Mouse (Mus musculus): ENCODE measurements at regions not wholly inside any gene's neighbourhood (a gene's known extent, or its start where the extent isn't known, plus 50 kb on each side); places are given as distances from the start of the nearest gene placed in this dataset.
"Not testable (repeated sequence)": the region's sequence is repeated elsewhere in the genome, so short reads cannot be mapped to it uniquely, and the experiment has no call there.

DNA sequence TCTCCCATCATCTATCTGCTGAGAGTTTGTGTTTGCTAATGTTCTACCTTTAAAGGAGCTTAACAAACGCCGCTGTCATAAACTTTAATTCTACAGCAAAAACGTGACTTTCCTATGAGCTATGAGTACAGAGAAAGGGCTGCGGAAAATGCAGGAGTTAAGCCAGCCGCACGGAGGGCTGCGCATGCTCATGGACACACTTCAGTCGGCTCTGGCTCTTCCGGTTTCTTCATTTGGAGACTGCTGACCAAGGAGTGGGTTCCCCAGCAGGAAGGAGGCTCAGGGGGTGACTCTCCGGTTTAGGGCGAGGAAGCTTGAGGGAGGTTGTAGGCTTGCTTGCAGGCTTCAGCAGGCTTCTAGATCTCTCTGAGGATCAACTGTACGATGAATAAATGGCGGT lies 59.3 kb downstream of the Sox2 start:
- DNase-seq, result no peak

DNA sequence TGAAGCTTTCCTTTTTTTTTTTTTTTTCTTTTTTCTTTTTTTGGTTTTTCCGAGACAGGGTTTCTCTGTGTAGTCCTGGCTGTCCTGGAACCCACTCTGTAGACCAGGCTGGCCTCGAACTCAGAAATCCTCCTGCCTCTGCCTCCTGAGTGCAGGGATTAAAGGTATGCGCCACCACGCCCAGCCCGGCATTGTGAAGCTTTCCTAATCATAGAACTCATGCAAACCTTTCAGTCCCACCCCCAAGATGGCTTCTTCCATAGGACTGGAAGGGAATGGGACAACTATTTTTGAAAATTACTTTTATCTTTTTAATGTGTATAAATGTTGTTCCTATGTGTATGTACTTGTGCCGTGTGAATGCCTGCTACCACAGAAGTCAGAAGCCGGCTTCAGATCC lies 61.9 kb downstream of the Sox2 start:
- not testable (repeated sequence) for DNase-seq

DNA sequence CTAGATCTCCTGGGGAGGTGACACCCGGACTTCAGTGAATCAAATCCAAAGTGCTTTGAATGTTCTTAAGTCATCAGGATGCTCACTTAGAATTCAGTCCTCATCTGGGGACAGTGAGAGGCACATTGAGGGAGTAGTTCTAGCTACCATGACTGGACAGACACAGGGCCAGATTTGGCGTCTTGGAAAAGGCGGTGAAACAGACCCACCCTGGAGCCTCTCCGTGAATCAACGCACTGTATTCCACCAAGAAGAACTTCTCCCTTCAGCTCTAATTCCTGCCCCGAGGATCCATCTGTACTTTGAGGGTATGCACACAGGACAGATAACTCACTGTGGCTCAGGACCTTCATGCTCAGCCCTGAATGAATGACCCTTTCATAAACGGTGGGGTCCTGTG lies 72.3 kb downstream of the Sox2 start:
- no peak for DNase-seq

DNA sequence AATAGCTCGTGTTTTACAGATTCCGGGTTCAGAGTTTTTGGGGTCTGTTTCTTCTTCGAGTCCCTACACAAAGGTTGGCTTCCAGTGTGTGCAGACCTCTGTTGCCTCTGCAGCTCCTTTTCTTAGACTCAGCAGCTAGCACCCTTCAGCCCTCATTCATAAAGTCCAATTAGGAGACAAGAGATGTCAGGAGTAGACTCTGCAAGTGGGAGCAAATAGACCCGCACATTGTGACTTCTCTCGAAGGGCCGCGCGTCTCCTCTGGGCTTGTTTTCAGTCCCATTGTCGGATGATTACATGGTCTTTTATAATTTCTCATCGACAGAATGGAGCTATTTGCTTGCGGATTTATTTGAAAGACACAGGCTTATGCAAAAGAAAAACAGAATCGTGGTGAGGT lies 76.8 kb downstream of the Sox2 start:
- no peak for DNase-seq

DNA sequence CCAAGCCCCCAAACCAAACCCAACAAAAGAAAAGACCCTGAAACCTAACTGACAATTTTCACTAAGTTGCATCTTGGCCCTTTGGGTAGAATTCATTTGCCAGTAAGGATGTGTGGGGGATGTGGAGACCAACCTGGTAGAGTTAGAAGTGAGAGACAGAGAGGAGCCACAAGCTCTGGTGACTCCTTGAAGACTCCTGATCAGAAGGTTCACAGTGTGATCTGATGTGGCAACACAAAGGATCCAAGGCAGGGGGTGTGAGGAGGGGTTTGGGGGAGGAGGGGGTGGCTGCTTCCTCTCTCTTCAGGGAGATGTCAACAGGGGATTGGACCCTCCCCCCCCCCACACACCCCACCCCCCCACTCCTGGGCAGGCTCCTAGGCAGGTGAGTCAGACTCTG lies 78.1 kb downstream of the Sox2 start:
- no peak for DNase-seq

DNA sequence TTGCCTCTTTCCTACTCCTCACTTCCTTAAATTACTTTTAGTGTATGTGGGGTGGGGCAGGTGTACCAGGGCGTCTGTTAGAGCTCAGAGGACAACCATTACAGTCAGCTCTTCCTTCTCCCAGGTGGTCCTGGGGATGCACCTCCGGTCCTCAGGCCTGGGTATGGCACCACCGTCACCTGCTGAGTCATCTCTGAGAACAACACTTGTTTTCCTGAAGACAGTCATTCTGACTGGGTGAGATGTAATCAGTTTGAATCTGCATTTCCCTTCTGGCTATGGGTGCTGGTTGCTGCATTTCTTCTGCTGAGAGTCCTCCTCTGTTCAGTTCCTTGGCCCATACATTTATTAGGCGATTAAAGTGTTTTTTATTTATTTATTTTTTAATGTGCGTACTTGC lies 84.8 kb downstream of the Sox2 start:
- no peak for DNase-seq

DNA sequence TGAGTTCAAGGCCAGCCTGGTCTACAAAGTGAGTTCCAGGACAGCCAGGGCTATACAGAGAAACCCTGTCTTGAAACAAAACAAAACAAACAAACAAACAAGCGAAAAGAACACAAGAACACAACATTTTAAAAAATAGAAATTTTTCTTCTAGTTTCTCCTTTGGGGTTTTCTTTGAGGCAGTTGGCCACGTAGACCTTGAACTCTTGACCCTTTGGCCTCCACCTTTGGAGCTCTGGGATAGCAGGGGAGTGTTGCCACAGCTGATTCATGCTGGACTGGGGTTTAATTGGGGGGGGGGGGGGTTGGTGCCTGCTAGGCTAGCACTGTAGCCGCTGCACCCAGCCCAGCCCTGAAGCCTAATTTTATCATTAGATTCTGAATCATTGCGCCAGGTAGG lies 87.8 kb downstream of the Sox2 start:
- no peak for DNase-seq

DNA sequence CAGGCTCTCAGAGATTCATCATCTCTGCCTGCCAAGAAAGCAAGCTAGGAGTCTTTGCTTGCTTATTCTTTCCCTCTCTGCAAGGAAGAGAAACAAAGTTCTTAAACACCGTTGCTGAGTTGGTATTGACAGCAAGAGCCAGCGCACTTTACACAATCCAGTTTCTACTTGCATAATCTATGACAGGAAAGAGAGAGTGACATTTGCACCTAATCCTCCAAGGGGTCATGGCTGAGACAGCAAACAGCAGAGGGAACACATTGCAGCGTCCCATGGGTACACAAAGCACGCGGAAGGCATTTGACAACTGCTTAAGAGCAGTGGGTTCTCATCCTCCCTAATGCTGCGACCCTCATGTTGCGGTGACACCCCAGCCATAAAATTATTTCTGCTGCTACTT lies 88.7 kb downstream of the Sox2 start:
- peak; percentile 35 for DNase-seq

DNA sequence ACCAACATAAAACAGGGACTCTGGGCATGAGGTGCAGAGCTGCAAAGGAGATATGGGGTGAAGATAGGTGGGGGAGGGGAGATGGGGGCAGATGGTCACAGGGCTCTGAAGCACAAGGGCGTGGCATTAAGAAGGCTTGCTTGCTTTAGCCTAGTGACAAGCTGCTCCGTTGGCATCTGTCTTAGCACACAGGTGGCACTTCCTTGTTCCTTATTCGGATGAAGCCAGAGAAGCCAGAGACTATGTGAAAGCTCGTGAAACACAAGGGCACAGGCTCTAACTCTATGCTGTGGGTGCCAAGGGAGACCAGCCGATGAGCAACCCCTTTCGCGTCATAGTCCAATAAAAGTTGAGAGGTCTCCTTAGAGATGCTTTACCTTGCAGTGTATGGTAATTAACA lies 89.5 kb downstream of the Sox2 start:
- no peak for DNase-seq

DNA sequence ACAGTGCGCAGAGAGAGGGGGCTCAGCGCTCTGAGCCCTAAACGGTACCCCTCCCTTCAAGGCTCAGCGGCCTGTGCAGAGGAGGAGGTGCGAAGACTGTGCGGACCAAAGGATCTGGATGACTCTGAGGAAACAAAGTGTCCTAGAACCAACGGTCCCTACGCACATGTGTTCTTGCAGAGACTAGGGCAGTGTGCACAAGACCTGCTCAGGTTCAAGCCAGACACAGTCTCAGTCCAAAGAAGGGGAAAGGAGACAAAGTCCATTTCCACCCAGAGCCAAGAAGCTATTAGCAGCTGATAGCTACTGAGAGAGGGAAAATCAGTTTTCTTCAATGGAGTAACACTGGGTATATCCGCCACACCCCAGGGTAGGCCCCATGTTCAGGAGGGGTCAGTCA lies 89.9 kb downstream of the Sox2 start:
- DNase-seq, result no peak

DNA sequence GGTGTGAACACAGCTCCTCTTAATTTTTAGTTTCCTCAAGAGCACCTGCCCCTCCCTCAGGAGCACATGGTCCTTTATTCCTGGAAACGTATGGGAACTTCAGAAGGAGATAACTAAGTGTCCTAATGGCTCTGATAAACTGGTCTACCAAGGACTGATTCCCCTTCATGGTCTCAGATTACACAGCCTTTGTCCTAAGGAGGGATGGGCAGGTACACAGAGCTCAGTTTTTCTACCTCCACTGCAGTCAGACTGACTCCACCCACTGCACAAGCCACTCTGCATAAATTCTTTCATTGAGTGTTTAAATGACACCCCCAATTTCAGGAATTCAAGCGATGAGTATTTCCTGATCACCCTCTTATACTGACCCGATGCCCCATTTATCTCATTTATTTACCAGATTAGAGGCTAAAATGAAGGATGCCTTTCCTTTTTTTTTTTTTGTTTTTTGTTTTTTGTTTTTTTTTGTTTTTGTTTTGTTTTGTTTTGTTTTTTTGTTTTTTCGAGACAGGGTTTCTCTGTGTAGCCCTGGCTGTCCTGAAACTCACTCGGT lies 95.1 kb downstream of the Sox2 start:
- no peak for DNase-seq

DNA sequence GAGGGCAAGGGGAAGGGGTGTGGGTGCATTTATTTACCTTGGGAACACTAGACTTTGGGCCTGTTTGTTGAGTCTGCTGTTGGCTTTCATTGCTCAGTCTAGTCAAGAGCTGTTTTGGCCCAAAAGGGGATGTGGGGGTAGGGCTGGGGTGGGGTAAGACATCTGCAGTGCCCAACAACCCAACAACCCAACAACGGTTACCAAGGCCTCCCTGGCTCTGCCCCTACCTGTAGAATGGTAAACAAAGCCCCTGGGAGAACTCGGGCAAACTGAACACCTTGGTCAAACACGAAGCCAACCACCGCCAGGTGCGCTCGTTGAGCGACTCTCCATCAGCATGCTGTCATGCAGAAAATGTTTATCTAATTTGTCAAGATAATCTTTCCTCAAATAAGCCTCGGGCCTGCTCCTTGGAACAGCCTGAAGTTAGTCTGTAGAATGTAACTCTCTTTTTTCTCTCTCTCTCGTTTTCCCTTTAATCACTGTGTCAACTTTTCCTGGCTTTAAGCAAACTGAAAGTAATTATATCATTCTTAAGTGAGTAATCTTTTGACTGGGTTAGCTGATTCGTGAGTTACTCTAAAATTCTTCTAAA lies 97.4 kb downstream of the Sox2 start:
- no peak for DNase-seq

DNA sequence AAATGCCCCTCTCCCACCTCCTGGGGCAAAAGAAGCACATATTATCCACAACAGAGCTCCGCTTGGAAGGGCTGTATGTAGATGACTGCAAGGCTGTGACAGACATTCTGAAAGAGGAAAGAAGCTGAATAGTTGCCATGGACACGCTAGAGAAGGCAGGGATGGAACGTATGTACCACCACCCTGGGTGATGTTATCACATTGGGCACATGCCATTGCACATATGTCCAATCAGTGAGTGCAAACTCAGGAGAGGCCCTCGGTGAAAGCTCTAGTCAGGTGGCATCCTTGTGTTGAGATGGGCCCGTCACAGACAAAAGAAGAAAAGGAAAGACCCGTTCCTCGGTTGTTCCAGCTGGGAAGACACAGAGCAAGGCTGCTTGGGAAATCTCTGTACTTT lies 99.8 kb downstream of the Sox2 start:
- DNase-seq, result no peak

DNA sequence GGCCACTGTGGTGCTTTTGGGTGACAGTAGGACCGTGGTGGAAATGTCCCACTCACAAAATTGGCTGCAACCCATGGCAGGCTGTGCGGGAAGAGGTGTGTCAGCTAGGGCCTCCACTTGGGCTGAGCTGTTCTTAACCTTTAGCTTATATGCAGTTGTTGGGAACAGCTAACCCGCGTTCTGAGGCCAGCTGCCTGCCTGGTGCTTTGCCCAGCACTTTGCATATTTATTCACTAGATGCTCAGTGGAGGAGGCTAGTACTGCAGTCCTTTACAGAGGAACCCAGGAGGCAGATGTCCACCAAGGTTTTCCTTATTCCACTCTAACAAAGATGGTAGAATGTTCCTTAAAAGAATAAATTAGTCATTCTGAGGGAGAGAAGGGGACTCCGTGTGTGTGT lies 101.3 kb downstream of the Sox2 start:
- no peak for DNase-seq

DNA sequence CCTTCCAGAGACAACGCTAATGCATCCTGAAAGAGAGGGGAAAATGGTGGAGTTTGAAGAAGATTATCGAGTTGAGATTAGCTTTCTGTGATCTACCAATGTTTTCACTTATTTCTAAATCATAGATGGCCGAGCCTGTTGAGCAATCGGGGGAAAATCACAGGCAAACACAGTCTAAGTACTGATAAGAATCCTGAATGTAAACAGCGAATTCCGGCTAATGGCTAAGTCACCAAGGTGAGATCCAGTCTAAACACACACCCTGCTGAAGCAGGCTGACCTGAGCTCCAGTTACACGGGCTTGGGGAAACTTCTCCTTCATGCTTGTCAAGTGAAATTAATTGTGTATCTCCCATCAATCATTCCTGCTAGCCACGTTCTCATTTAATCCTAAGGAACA lies 103.4 kb downstream of the Sox2 start:
- DNase-seq, result no peak

DNA sequence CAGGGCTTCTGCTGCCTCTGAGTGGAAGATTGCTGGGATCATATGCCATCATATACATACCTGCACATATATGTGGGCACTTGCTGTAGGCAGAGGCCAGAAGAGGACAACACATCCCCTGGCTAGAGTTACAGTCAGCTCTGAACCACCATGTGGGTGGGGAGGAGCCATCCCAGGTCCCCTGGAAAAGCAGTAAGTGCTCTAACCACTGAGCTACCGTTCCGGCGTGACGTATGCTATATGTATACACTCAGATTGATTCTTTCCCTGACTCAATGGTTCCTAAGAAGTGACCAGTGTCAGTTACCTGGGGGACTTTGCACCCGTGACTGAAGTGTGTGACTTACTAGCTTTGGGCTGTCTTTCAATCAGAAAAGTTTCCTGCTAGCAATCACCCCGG lies 104.6 kb downstream of the Sox2 start:
- no peak for DNase-seq

DNA sequence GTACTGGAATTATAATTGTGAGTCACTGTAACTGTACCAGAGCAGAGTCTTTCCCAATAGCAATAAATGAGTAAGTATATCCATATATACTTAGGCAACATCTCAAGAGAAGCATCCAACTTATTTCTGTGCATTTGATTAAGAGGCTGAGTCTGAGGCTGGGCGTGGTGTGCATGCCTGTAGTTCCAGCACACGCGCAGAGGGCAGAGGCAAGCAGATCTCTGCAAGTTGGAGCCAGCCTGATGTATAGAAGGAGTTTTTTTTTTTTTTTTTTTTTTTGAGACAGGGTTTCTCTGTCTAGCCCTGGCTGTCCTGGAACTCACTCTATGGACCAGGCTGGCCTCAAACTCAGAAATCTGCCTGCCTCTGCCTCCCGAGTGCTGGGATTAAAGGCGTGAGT lies 105.1 kb downstream of the Sox2 start:
- DNase-seq, result not testable (repeated sequence)

DNA sequence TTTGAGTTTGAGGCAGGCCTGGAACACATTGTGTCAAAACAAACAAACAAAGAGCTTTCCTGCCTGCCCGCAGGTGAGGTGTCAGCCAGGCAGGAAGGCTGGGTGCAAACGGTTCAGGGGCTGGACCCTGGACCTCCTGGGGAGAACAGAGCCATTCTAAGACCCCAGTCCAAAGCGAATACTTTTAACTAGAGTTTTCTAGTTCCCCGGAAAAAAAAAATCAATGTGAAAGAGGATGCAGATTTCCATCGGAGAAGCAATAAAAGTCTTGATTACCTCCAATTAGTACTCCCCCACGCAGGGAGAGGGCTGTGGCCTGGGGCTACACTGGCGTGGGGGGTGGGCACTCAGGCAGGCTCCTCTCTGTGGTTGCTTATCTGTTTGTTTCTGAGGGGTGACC lies 106.4 kb downstream of the Sox2 start:
- no peak for DNase-seq

DNA sequence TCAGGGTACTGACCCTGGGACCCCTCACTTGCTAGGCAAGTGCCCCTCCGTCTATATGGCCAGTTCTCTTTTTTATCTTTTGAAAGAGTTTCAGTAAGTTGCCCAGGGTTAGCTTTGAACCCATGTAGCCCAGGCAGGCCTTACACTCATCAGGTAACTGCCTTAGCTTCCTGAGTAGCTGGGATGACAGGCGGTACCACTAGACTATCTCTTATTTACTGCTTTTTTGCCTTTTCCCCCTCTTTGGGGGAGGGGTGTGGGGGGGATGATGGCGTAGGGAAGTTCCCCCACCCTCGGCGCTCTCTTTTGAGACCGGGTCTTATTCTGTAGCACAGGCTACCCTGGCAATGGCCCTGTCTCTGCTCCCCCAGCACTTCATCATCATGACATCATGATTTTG lies 106.9 kb downstream of the Sox2 start:
- no peak for DNase-seq

DNA sequence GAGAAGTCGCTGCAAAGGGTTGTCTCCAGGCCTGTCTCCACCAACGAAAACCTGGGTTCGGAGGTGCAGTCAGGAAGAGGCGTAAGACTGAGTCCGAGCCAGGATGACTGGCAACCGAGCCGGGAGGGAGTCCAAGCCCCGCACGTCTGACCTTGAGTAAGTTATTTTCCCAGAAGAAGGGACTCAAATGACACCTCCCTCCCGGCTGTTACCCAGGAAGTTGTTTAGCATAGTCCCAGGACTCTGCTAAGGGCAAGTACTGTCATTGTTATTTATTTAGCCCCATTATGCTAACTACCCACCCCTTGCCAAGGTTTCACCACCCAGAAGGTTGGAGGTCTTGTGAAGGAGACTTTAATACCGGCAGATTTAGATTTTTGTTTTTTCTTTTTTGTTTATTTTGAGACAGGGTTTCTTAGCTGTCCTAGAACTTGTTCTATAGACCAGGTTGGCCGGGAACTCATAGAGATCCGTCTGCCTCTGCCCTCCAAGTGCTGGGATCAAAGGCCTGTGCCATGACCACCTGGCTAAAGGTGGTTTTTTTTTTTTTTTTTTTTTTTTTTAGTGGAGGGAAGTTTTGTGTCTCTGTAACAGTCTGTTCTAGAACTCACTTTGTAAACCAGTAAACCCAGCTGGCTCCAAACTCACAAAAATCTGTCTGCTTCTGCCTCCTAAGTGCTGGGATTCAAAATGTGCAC lies 107.8 kb downstream of the Sox2 start:
- DNase-seq, result peak; percentile 49

DNA sequence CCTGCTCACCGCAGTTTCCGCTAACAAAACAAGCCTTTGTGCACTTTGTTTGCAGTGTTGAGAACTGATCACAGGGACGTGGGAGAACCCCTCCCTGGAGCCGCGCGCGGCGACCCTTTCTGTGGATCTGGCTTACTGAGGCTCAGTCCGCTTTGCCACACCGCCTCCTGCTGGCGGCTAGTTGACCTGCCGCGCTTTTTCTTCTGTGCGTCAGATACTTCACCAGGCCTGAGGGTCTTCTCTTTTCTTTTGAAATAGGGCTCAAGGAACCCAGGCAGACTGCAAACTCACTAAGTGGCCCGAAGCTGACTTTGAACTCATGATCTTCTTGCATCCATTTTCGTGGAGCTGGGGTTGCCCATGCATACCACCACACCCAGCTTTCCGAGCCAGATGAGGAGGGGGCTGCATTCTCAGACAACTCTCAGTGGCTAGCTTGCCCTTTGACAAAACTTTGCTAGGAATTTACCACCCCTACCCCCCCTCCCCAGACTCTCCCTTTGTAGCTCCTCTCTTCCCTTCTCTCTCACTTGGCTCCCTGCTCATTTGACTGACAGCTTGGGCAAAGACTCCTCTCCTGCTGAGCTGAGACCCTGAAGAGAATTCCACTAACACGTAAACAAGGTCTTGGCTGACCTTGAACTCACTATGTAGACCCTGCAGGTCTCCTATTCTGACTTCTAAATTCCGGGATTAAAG lies 109.9 kb downstream of the Sox2 start:
- no peak for DNase-seq

DNA sequence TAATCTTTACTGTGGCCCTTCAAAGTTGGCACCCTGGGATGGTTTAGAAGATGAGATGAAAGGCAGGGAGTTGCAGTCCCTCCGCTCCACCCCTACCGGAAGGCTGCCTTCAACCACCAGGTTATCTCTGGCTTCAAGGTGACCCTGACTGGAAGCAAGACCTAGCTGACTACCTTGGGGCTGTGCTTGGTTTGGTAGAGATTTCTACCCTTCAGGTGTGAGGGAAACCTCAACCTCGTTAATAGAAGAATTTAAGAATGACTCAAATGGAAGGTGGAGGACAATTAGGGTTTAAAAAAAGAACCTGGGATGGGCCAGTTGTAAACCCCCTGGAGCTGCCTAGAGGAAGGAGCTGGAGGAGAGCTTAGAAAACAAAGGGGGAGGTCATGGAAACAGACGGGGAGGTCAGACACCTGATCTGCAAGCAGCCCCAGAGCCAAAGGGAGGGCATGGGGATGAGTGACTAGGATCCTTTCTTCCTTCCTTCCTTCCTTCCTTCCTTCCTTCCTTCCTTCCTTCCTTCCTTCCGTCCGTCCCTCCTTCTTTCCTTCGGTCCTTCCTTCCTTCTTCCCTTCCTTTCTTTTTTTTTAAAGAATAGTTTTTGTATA lies 111.1 kb downstream of the Sox2 start:
- DNase-seq, result no peak

DNA sequence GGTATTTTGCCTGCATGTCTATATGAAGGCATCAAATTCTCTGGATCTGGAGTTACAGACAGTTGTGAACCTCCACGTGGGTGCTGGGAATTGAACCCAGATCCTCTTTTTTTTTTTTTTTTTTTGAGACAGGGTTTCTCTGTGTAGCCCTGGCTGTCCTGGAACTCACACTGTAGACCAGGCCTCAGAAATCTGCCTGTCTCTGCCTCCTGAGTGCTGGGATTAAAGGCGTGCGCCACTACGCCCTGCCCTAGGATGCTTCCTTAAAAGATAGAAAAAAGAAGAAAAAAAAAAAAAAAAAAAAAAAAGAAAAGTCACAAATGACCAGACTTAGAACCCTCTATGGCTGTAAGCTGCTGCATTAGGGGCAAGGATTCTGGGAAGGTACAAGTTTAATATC lies 111.6 kb downstream of the Sox2 start:
- no peak for DNase-seq

Measured in adrenal gland, postnatal 14 days (tissue).